Mouse (Mus musculus) hindbrain, embryonic 13.5 days (tissue): ENCODE measurements around the gene Krt42. TPM values are rescaled to one million over a fixed set of nuclear protein-coding genes. Genes with fewer than 3 reads are reported as not detected.
"Not testable (repeated sequence)": the region's sequence is repeated elsewhere in the genome, so short reads cannot be mapped to it uniquely, and the experiment has no call there.

Experiments
- ATAC-seq: fragments of 200-750 bp; cut with Nextera tagmentation; 2 replicates; pipeline ENCODE4 v1.8.0; 2017; ENCODE audit warnings: moderate TSS enrichment; ENCODE audit not compliant: low FRiP score
- H3K27ac ChIP-seq: fragments of 300-500 bp; sonication (generic); 2 replicates; pipeline ENCODE4 v1.5.1; 2015; ENCODE audit warnings: inconsistent platforms, mild to moderate bottlenecking, moderate library complexity
- H3K27me3 ChIP-seq: fragments of 300-500 bp; sonication (generic); 2 replicates; pipeline ENCODE4 v1.6.1; 2015; ENCODE audit warnings: mild to moderate bottlenecking, inconsistent platforms
- H3K36me3 ChIP-seq: fragments of 300-500 bp; sonication (generic); 2 replicates; pipeline ENCODE4 v1.6.1; 2015; ENCODE audit warnings: mild to moderate bottlenecking, inconsistent platforms
- H3K4me1 ChIP-seq: fragments of 300-500 bp; sonication (generic); replicated peaks from 2 replicates; pipeline ENCODE4 v1.6.1; 2015; ENCODE audit warnings: inconsistent platforms
- H3K4me2 ChIP-seq: fragments of 300-500 bp; sonication (generic); 2 replicates; pipeline ENCODE4 v1.6.1; 2015; ENCODE audit warnings: inconsistent platforms, mild to moderate bottlenecking, moderate library complexity
- H3K4me3 ChIP-seq: fragments of 300-500 bp; sonication (generic); 2 replicates; pipeline ENCODE4 v1.5.1; 2015; ENCODE audit warnings: mild to moderate bottlenecking, inconsistent platforms
- H3K9ac ChIP-seq: fragments of 300-500 bp; sonication (generic); 2 replicates; pipeline ENCODE4 v1.6.1; 2015; ENCODE audit warnings: mild to moderate bottlenecking, inconsistent platforms
- H3K9me3 ChIP-seq: fragments of 300-500 bp; sonication (generic); 2 replicates; pipeline ENCODE4 v1.6.1; 2016; ENCODE audit warnings: inconsistent platforms
- WGBS: fragments of 180-500 bp; shearing (Covaris S2); methylation state at CpG from one replicate; pipeline ENCODE4 v1.1.7; 2015; 5-methylcytosine and 5-hydroxymethylcytosine counted together
- polyA plus RNA-seq: library from polyadenylated mRNA; unstranded; fragments of >200 nt; fragmentation: Nextera tagmentation; extraction: Ambion mirVana; gene quantifications from 2 replicates; pipeline ENCODE4 v1.2.1, GENCODE M21; 2015

Gene Krt42
- polyA plus RNA-seq, 1 experiment from 2014 or later: not detected

- H3K9me3 ChIP-seq: no peaks in the 10 kb centered on the region
- H3K4me3 ChIP-seq: no peak within 1 kb of the TSS
- H3K27ac ChIP-seq: no peak within 1 kb of the TSS
- H3K36me3 ChIP-seq: no peaks in the 10 kb centered on the region
- no peak within 1 kb of the TSS for H3K4me2 ChIP-seq
- H3K4me1 ChIP-seq: no peaks in the 10 kb centered on the region
- ATAC-seq: no peak
- H3K27me3 ChIP-seq: no peaks in the 10 kb centered on the region
- WGBS: 84% methylated on average over 7 of the region's 7 CpGs
- H3K9ac ChIP-seq: no peak within 1 kb of the TSS
These were observed 20.7 kb downstream of the Krt42 start, which contains the start of gene Krt16 for GRCm38 (mm10) chr11:100248852-100249465. Krt16 (minus strand) TSS chr11:100248902.

GRCm38 (mm10) chr11:100246471-100246870 lies 23.2 kb downstream of the Krt42 start:
- not testable (repeated sequence) for H3K36me3 ChIP-seq, H3K4me3 ChIP-seq, H3K27me3 ChIP-seq, H3K27ac ChIP-seq, H3K4me2 ChIP-seq, H3K4me1 ChIP-seq, H3K9ac ChIP-seq, ATAC-seq, H3K9me3 ChIP-seq
- 72% methylated on average over 7 of the region's 7 CpGs for WGBS

- not testable (repeated sequence) for H3K27ac ChIP-seq, H3K4me3 ChIP-seq, H3K4me1 ChIP-seq, H3K4me2 ChIP-seq, H3K9me3 ChIP-seq, H3K36me3 ChIP-seq, H3K9ac ChIP-seq, ATAC-seq, H3K27me3 ChIP-seq
- WGBS: 89% methylated on average over 4 of the region's 4 CpGs
These were observed 29.4 kb downstream of the Krt42 start for GRCm38 (mm10) chr11:100240272-100240671.

GRCm38 (mm10) chr11:100221741-100222140 lies 47.9 kb downstream of the Krt42 start:
- no peaks in the 10 kb centered on the region for H3K36me3 ChIP-seq
- no peaks in the 10 kb centered on the region for H3K4me1 ChIP-seq
- H3K9me3 ChIP-seq: peaks cover 7% of the 10 kb centered on the region; the same call in 1 of the 2 replicates
- H3K4me3 ChIP-seq: no peak overlapping the region
- no peak overlapping the region for H3K9ac ChIP-seq
- WGBS: 68% methylated on average over 8 of the region's 8 CpGs
- no peaks in the 10 kb centered on the region for H3K27me3 ChIP-seq
- ATAC-seq: no peak
- H3K4me2 ChIP-seq: no peak overlapping the region
- H3K27ac ChIP-seq: no peak overlapping the region

GRCm38 (mm10) chr11:100219304-100219703 lies 50.4 kb downstream of the Krt42 start:
- Histone ChIP-seq H3K9me3 (no peaks in the 10 kb centered on the region), H3K27me3 (no peaks in the 10 kb centered on the region), H3K9ac (no peak overlapping the region), H3K4me2 (no peak overlapping the region), H3K4me1 (no peaks in the 10 kb centered on the region), H3K4me3 (no peak overlapping the region), H3K27ac (no peak overlapping the region), H3K36me3 (no peaks in the 10 kb centered on the region)
- no peak for ATAC-seq
- WGBS: 94% methylated on average over 4 of the region's 4 CpGs

Other genes starting within 250 kb of the Krt42 start
- not detected in 2 replicates for gene Krt33b, start 240.0 kb downstream of the Krt42 start, polyA plus RNA-seq
- not detected in 2 replicates for gene Krt34, start 228.3 kb downstream of the Krt42 start, polyA plus RNA-seq
- not detected in 2 replicates for gene Krt31, start 219.3 kb downstream of the Krt42 start, polyA plus RNA-seq
- not detected in 2 replicates for gene Krt32, start 181.6 kb downstream of the Krt42 start, polyA plus RNA-seq
- not detected in 2 replicates for gene Krt35, start 173.6 kb downstream of the Krt42 start, polyA plus RNA-seq
- not detected in 2 replicates for gene Krt36, start 164.2 kb downstream of the Krt42 start, polyA plus RNA-seq
- 0.57 TPM in 1 of 2 replicates, not detected in the other for gene Krt13, start 148.3 kb downstream of the Krt42 start, polyA plus RNA-seq
- 0.22 and 1.2 TPM in 2 replicates for gene Krt15, start 133.9 kb downstream of the Krt42 start, polyA plus RNA-seq
- gene Krt19, start 121.2 kb downstream of the Krt42 start, polyA plus RNA-seq: 1.00 and 1.2 TPM in 2 replicates
- gene Krt9, start 76.6 kb downstream of the Krt42 start, polyA plus RNA-seq: not detected in 2 replicates
- 0.12 and 0.39 TPM in 2 replicates for gene Krt14, start 62.3 kb downstream of the Krt42 start, polyA plus RNA-seq
- not detected in 2 replicates for gene Krt16, start 21.0 kb downstream of the Krt42 start, polyA plus RNA-seq
- 0.17 TPM in 1 of 2 replicates, not detected in the other for gene Krt17, start 8.8 kb downstream of the Krt42 start, polyA plus RNA-seq
- 1,398 and 1,436 TPM in 2 replicates for gene Eif1, start 50.0 kb upstream of the Krt42 start, polyA plus RNA-seq
- 0.66 and 1.7 TPM in 2 replicates for gene Gast, start 64.5 kb upstream of the Krt42 start, polyA plus RNA-seq
- gene Hap1, start 86.3 kb upstream of the Krt42 start, polyA plus RNA-seq: 94.1 and 94.4 TPM in 2 replicates
- 65.5 and 73.9 TPM in 2 replicates for gene Jup, start 127.9 kb upstream of the Krt42 start, polyA plus RNA-seq
- 17.6 and 20.2 TPM in 2 replicates for gene P3h4, start 145.0 kb upstream of the Krt42 start, polyA plus RNA-seq
- gene Fkbp10, start 145.8 kb upstream of the Krt42 start, polyA plus RNA-seq: 27.2 and 32.3 TPM in 2 replicates
- 103 and 106 TPM in 2 replicates for gene Nt5c3b, start 171.9 kb upstream of the Krt42 start, polyA plus RNA-seq
- 0.75 and 0.84 TPM in 2 replicates for gene Klhl10, start 172.0 kb upstream of the Krt42 start, polyA plus RNA-seq
- gene Klhl11, start 202.9 kb upstream of the Krt42 start, polyA plus RNA-seq: 11.0 and 12.2 TPM in 2 replicates